In genomic region chr5:115908251-115908650, GRCm38 (mm10) we compare ENCODE assay signal across 8 mouse cellular contexts.
A peak's percentile ranks its signal among the peaks of the same experiment; 100 is the strongest.
DNase-seq lines count a peak whose midpoint lies in the region; ATAC-seq lines count a peak whose summit lies in the region.

No protein-coding gene starts in this region.

- no peak for ATAC-seq in heart, embryonic 14.5 days (ENCODE audit: insufficient number of reproducible peaks, insufficient read depth, low FRiP score, low read depth)
- no peak for ATAC-seq in limb, embryonic 15.5 days (ENCODE audit: insufficient number of reproducible peaks, low FRiP score, low TSS enrichment, low read depth)

- H3K4me2 ChIP-seq in heart, embryonic 14.5 days (ENCODE audit: low read length): peak overlapping the region; percentile 82
- H3K4me2 ChIP-seq in limb, embryonic 15.5 days: peak overlapping the region; percentile 63

- 0 out of 4 replicates have a peak overlapping the region, but pooled peaks of 1 of the 2 experiments have one; percentile 4 for H3K4me3 ChIP-seq in heart, embryonic 14.5 days (ENCODE audit: control insufficient read depth in 1 of 2, insufficient read depth in 1 of 2, low read depth in 1 of 2, low read length in 2 of 2)
- peak overlapping the region; percentile 0; the same call in 1 of the 2 replicates for H3K4me3 ChIP-seq in limb, embryonic 15.5 days

- H3K36me3 ChIP-seq in heart, embryonic 14.5 days (ENCODE audit: control insufficient read depth, insufficient read depth, low read length): no peaks in the 10 kb centered on the region
- H3K36me3 ChIP-seq in limb, embryonic 15.5 days: no peaks in the 10 kb centered on the region

- no peaks in the 10 kb centered on the region for H3K27me3 ChIP-seq in heart, embryonic 14.5 days (ENCODE audit: control insufficient read depth, insufficient read depth, low read length)
- 0 out of 2 replicates have a peak, but pooled peaks cover 6% of the 10 kb centered on the region for H3K27me3 ChIP-seq in limb, embryonic 15.5 days

- no peaks in the 10 kb centered on the region for H3K9me3 ChIP-seq in heart, embryonic 14.5 days (ENCODE audit: control insufficient read depth, low read length)
- H3K9me3 ChIP-seq in limb, embryonic 15.5 days: no peaks in the 10 kb centered on the region

- no peak for DNase-seq in heart, adult 11 months
- peak; percentile 64 to 66 for DNase-seq in cerebellum, postnatal 36 days
- DNase-seq in heart, postnatal 4 days: peak; percentile 18
- peak; percentile 75 for DNase-seq in right cerebral cortex, postnatal 14 days
- no peak for DNase-seq in thymus, postnatal 10 days (ENCODE audit: low spot score in 2 of 2)
- DNase-seq in c-Kit-positive CD71-positive TER-119-positive erythroid progenitor cells, embryonic 14.5 days (ENCODE audit: low spot score): no peak

- H3K4me1 ChIP-seq in heart, embryonic 14.5 days (ENCODE audit: control insufficient read depth in 2 of 2, insufficient read depth in 2 of 2, low read length in 2 of 2): peaks cover 17 to 32% of the 10 kb centered on the region in 2 experiments
- H3K4me1 ChIP-seq in limb, embryonic 15.5 days: peaks cover 21% of the 10 kb centered on the region

- WGBS in heart, embryonic 14.5 days: 27% methylated on average over 10 of the region's 10 CpGs
- WGBS in limb, embryonic 15.5 days: 31% methylated on average over 10 of the region's 10 CpGs

- H3K27ac ChIP-seq in heart, embryonic 14.5 days (replicated peaks in 1 of 2; ENCODE audit: control insufficient read depth in 1 of 2, insufficient read depth in 1 of 2, low read depth in 2 of 2, low read length in 2 of 2): no peak overlapping the region
- H3K27ac ChIP-seq in limb, embryonic 15.5 days: no peak overlapping the region

- H3K9ac ChIP-seq in heart, embryonic 14.5 days (ENCODE audit: low read length): no peak overlapping the region
- H3K9ac ChIP-seq in limb, embryonic 15.5 days: no peak overlapping the region

Comparison
In these comparisons a context has a peak if more than half of its experiments do, and no peak if none do; other contexts are left out.
1. DNase-seq: peak in cerebellum, postnatal 36 days (2 of 2), heart, postnatal 4 days (single experiment) and right cerebral cortex, postnatal 14 days (single experiment); none in heart, adult 11 months (single experiment), thymus, postnatal 10 days (0 of 2) and c-Kit-positive CD71-positive TER-119-positive erythroid progenitor cells, embryonic 14.5 days (single experiment).